Mouse (Mus musculus) heart, embryonic 12.5 days (tissue): ENCODE measurements at regions not wholly inside any gene's neighbourhood (a gene's known extent, or its start where the extent isn't known, plus 50 kb on each side); places are given as distances from the start of the nearest gene placed in this dataset.

Experiments
- ATAC-seq: fragments of 200-750 bp; cut with Nextera tagmentation; 2 replicates; pipeline ENCODE4 v1.8.0; 2017; ENCODE audit warnings: moderate TSS enrichment, moderate library complexity; ENCODE audit not compliant: insufficient number of reproducible peaks, low FRiP score
- H3K27ac ChIP-seq: fragments of 300-500 bp; sonication (generic); 2 replicates; pipeline ENCODE4 v1.5.1; 2016; ENCODE audit warnings: mild to moderate bottlenecking, moderate library complexity; ENCODE audit not compliant: poor library complexity, severe bottlenecking
- H3K27me3 ChIP-seq: fragments of 300-500 bp; sonication (generic); replicated peaks from 2 replicates; pipeline ENCODE4 v1.6.1; 2016; ENCODE audit warnings: mild to moderate bottlenecking, moderate library complexity
- H3K36me3 ChIP-seq: fragments of 300-500 bp; sonication (generic); 2 replicates; pipeline ENCODE4 v1.6.1; 2016; ENCODE audit warnings: mild to moderate bottlenecking, moderate library complexity
- H3K4me1 ChIP-seq: fragments of 300-500 bp; sonication (generic); replicated peaks from 2 replicates; pipeline ENCODE4 v1.6.1; 2016; ENCODE audit warnings: mild to moderate bottlenecking
- H3K4me2 ChIP-seq: fragments of 300-500 bp; sonication (generic); 2 replicates; pipeline ENCODE4 v1.6.1; 2016; ENCODE audit warnings: mild to moderate bottlenecking, moderate library complexity
- H3K4me3 ChIP-seq: fragments of 300-500 bp; sonication (generic); 2 replicates; pipeline ENCODE4 v1.5.1; 2016; ENCODE audit warnings: mild to moderate bottlenecking
- H3K9ac ChIP-seq: fragments of 300-500 bp; sonication (generic); 2 replicates; pipeline ENCODE4 v1.6.1; 2016; ENCODE audit warnings: mild to moderate bottlenecking, moderate library complexity
- H3K9me3 ChIP-seq: fragments of 300-500 bp; sonication (generic); replicated peaks from 2 replicates; pipeline ENCODE4 v1.6.1; 2016; ENCODE audit warnings: mild to moderate bottlenecking, moderate library complexity
- WGBS: fragments of 180-500 bp; shearing (Covaris S2); methylation state at CpG from one replicate; pipeline ENCODE4 v1.1.7; 2016; 5-methylcytosine and 5-hydroxymethylcytosine counted together

- 82% methylated on average over 4 of the region's 4 CpGs for WGBS
- no peaks in the 10 kb centered on the region for H3K9me3 ChIP-seq
- no peak for ATAC-seq
Measured at GRCm38 (mm10) chr9:49913677-49914076, 115.0 kb upstream of the Ncam1 start.

DNA sequence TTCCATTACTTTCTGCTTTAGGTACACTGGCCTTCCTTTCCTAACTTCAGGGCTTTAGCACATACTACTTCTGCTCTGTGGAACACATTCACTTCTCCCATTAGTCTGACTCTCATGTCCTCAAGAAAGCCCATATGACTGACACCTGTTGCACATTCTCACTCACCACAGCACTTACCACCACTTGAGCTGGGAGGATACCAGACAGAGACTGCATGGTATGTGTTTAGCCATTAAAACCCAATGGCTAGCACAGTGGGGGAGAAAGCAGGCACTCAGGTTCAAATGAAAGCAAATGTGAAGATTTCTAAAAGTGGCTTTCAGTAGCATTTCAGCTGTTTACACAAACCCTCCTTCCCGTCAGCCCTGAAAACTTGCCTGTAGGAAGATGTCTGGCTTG is 113.6 kb upstream of the Ncam1 start:
- no peak for ATAC-seq
- no peaks in the 10 kb centered on the region for H3K36me3 ChIP-seq
- H3K27me3 ChIP-seq = no peaks in the 10 kb centered on the region
- no peak overlapping the region for H3K4me2 ChIP-seq
- WGBS = 73% methylated on average over 1 of the region's 1 CpGs
- no peaks in the 10 kb centered on the region for H3K9me3 ChIP-seq
- no peak overlapping the region for H3K27ac ChIP-seq
- no peaks in the 10 kb centered on the region for H3K4me1 ChIP-seq
- H3K9ac ChIP-seq = no peak overlapping the region
- H3K4me3 ChIP-seq = no peak overlapping the region

More at GRCm38 (mm10) chr9:49913677-49914076, 115.0 kb upstream of the Ncam1 start:
- Histone ChIP-seq H3K4me1 (peaks cover 9% of the 10 kb centered on the region; the same call in 1 of the 2 replicates), H3K36me3 (no peaks in the 10 kb centered on the region), H3K27me3 (no peaks in the 10 kb centered on the region), H3K9ac (no peak overlapping the region), H3K4me2 (no peak overlapping the region), H3K4me3 (no peak overlapping the region), H3K27ac (no peak overlapping the region)

- H3K9me3 ChIP-seq = no peaks in the 10 kb centered on the region
- H3K36me3 ChIP-seq = no peaks in the 10 kb centered on the region
- H3K4me1 ChIP-seq = peaks cover 11% of the 10 kb centered on the region
- H3K4me2 ChIP-seq = no peak overlapping the region
- peak; percentile 55; the same call in 1 of the 2 replicates for ATAC-seq
- H3K27me3 ChIP-seq = no peaks in the 10 kb centered on the region
- no peak overlapping the region for H3K4me3 ChIP-seq
- no peak overlapping the region for H3K9ac ChIP-seq
- WGBS = 18% methylated on average over 4 of the region's 4 CpGs
- H3K27ac ChIP-seq = peak overlapping the region; percentile 36; the same call in 1 of the 2 replicates
Measured at GRCm38 (mm10) chr9:49906306-49906705, 107.6 kb upstream of the Ncam1 start.

DNA sequence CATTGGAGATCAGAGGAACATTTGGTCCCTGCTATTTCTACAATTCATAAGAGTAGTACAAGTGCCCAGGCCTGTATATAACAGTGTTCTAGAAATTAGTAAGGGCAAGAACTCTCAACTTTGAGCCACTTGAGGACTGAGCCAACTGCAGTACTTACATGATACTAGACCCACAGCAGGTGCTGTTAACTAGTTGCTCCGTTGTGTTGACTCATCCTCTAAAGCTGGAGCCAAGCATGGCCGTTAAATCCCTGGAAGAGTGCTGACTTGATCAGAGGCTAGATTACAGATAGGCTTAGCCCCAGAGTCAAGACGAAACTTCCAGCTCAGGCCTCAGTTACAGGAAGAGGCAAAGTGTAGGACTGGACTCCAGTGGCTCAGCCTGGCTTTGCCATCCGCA is 107.0 kb upstream of the Ncam1 start:
- ATAC-seq = no peak
- 63% methylated on average over 4 of the region's 4 CpGs for WGBS

GRCm38 (mm10) chr9:49898947-49899346 is 100.2 kb upstream of the Ncam1 start:
- Histone ChIP-seq H3K9ac (no peak overlapping the region), H3K36me3 (no peaks in the 10 kb centered on the region), H3K27me3 (no peaks in the 10 kb centered on the region), H3K4me1 (no peaks in the 10 kb centered on the region), H3K4me2 (no peak overlapping the region), H3K27ac (no peak overlapping the region), H3K9me3 (0 out of 2 replicates have a peak, but pooled peaks cover 4% of the 10 kb centered on the region), H3K4me3 (no peak overlapping the region)
- 72% methylated on average over 5 of the region's 5 CpGs for WGBS
- ATAC-seq = no peak

More for the DNA sequence above, 107.0 kb upstream of the Ncam1 start:
- H3K4me3 ChIP-seq = no peak overlapping the region
- no peak overlapping the region for H3K9ac ChIP-seq
- H3K27me3 ChIP-seq = no peaks in the 10 kb centered on the region
- no peaks in the 10 kb centered on the region for H3K9me3 ChIP-seq
- H3K27ac ChIP-seq = peak overlapping the region; percentile 45; the same call in 1 of the 2 replicates
- H3K4me2 ChIP-seq = no peak overlapping the region
- no peaks in the 10 kb centered on the region for H3K36me3 ChIP-seq
- peaks cover 11% of the 10 kb centered on the region for H3K4me1 ChIP-seq

DNA sequence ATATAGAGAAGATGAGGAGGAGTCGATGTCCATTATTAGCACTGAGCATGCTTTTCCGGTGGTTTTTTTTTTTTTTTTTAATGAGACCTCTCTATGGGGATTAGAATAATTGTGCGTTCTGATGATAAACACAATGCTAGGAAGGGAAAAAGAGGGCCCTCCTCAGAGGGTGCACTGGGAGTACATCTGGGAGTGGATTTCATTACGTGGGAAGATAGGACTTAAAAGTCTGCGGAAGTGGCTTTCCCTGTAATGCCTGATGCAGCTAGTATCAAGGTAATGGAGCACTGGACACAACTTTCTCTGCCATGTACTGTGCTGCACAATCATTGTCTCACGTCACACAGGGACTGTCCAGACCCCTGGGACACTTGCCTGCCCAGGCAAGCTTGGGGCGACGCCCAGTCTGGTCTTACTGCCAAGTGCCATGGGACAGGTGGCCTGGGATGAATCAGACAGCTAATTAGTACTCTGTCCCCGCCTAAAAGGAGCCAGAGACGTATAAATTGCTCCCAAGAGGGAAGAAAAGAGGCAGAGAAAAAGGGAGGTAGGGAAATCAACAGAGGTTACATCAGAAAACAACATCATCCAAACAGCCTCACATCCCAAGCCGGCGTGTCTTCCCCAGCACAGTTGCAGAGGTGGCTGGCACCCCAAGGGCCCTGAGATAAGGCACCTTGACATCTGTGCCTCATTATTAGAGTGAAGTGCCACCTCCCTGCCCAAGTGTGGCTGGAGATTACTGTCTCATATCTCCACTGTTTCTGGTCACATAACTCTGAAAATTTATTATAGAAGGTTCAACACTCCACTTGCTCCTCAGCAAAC is 86.0 kb upstream of the Ncam1 start:
- Histone ChIP-seq H3K9ac (no peak overlapping the region), H3K27ac (no peak overlapping the region), H3K4me3 (no peak overlapping the region), H3K4me2 (no peak overlapping the region), H3K4me1 (0 out of 2 replicates have a peak, but pooled peaks cover 7% of the 10 kb centered on the region), H3K9me3 (no peaks in the 10 kb centered on the region), H3K36me3 (no peaks in the 10 kb centered on the region), H3K27me3 (no peaks in the 10 kb centered on the region)
- ATAC-seq = no peak
- 64% methylated on average over 12 of the region's 12 CpGs for WGBS

GRCm38 (mm10) chr9:49879361-49880128 is 80.8 kb upstream of the Ncam1 start:
- H3K4me1 ChIP-seq = 0 out of 2 replicates have a peak, but pooled peaks cover 3% of the 10 kb centered on the region
- no peak overlapping the region for H3K27ac ChIP-seq
- no peak for ATAC-seq
- H3K4me3 ChIP-seq = no peak overlapping the region
- no peak overlapping the region for H3K9ac ChIP-seq
- WGBS = 49% methylated on average over 3 of the region's 3 CpGs
- H3K36me3 ChIP-seq = no peaks in the 10 kb centered on the region
- H3K27me3 ChIP-seq = no peaks in the 10 kb centered on the region
- no peaks in the 10 kb centered on the region for H3K9me3 ChIP-seq
- no peak overlapping the region for H3K4me2 ChIP-seq

DNA sequence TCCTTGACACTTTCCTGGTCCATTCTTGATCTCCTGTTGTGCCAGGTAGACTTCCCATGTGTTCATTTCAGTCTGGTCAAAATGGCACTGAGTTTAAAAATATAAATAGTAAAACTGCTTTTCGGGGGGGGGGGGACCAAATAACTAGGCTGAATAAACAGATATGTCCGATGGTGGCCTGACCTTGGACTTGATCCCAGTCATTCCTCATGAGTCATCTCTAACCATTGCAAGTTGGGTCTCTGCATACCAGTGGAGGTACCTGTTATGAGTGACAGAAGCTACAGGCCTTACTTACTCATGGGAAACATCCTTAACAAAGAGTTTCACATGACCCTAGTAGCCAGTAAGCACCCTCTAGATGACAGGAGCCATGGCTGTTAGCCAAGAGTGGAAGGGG is 76.2 kb upstream of the Ncam1 start:
- Histone ChIP-seq H3K4me3 (no peak overlapping the region), H3K4me2 (no peak overlapping the region), H3K36me3 (no peaks in the 10 kb centered on the region), H3K27ac (no peak overlapping the region), H3K4me1 (peaks cover 19% of the 10 kb centered on the region), H3K9ac (no peak overlapping the region), H3K27me3 (no peaks in the 10 kb centered on the region), H3K9me3 (no peaks in the 10 kb centered on the region)
- WGBS = 71% methylated on average over 2 of the region's 2 CpGs
- no peak for ATAC-seq

DNA sequence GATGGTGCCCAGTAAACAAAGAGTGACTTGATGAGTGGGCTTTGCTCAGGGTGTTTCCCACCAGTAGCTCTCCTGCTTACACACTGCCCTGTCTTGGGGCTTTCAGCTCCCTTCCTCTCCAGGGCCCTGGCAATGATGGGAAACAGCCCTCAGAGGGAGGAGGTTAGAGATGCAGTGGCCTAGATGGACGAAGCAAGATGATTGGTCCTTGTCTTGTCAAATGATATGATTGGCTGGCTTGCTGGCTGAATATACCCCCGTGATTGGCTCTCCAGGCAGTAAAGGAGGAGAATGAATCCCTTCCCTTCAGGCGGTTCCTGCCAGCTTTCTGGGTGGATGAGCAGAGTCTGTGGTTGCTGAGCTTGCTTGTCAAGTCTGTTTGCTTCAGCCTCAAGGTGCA is 74.8 kb upstream of the Ncam1 start:
- H3K4me1 ChIP-seq = peaks cover 19% of the 10 kb centered on the region
- peak overlapping the region; percentile 54 for H3K4me2 ChIP-seq
- H3K9ac ChIP-seq = no peak overlapping the region; the same call in 1 of the 2 replicates
- H3K27me3 ChIP-seq = no peaks in the 10 kb centered on the region
- ATAC-seq = peak; percentile 74; the same call in 1 of the 2 replicates
- H3K4me3 ChIP-seq = peak overlapping the region; percentile 27
- no peaks in the 10 kb centered on the region for H3K9me3 ChIP-seq
- H3K27ac ChIP-seq = no peak overlapping the region
- H3K36me3 ChIP-seq = no peaks in the 10 kb centered on the region
- WGBS = 6% methylated on average over 3 of the region's 3 CpGs

DNA sequence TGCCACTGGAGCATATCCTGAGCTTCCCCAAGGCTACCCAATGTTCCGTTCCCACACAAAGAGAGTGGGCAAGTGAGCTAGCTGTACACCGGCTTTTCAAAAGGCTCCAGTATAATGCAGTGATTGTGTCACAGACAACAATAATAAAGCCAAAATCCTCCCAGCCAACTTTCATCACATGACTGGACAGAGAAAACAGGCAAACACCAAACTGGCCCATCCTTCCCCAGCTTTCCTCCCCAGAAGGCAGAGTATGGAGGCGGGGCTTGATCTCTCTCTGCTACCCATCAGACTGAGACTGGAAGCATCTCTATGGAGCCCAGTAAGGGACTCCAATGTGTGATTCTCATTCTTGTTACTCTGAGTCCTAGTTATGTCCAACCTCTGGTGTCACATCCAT is 52.8 kb upstream of the Ncam1 start:
- 82% methylated on average over 3 of the region's 3 CpGs for WGBS
- Histone ChIP-seq H3K4me1 (no peaks in the 10 kb centered on the region), H3K9ac (no peak overlapping the region), H3K4me3 (no peak overlapping the region), H3K36me3 (no peaks in the 10 kb centered on the region), H3K4me2 (no peak overlapping the region), H3K9me3 (no peaks in the 10 kb centered on the region), H3K27ac (no peak overlapping the region), H3K27me3 (no peaks in the 10 kb centered on the region)
- ATAC-seq = no peak

DNA sequence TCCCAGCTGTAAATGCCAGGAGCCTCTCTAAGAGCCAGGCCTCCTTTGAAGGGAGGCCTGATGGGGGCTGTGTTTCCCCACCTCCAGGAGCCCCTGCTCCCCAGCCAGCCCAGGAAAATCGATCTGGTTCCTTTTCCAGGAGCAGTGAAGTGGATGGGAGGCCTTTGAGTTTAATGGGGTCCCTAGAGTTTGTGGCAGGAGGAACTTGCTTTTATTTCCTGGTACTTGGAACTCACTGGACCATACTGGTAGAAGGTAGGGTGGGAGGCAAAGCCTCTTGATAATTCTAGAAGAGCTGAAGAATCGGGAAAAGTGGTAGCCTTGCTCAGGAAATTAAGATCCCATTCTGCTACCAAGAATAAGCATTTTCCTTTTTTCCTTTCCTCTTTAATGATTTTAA is 50.7 kb upstream of the Ncam1 start:
- Histone ChIP-seq H3K27me3 (no peaks in the 10 kb centered on the region), H3K9me3 (no peaks in the 10 kb centered on the region), H3K4me2 (no peak overlapping the region), H3K4me1 (no peaks in the 10 kb centered on the region), H3K9ac (no peak overlapping the region), H3K36me3 (no peaks in the 10 kb centered on the region), H3K4me3 (no peak overlapping the region), H3K27ac (no peak overlapping the region)
- 34% methylated on average over 2 of the region's 2 CpGs for WGBS
- no peak for ATAC-seq
